Mouse (Mus musculus) thymus, adult 2 months (tissue): ENCODE data around the gene C8a.

Source experiments
- CTCF ChIP-seq: fragments of 200-500 bp; IDR thresholded peaks from 2 replicates; pipeline ENCODE4 v1.5.1; 2012; ENCODE audit warnings: mild to moderate bottlenecking, control low read depth, low read length, moderate library complexity, borderline replicate concordance; ENCODE audit not compliant: control insufficient read depth, poor library complexity, insufficient read depth; ENCODE audit errors: extremely low read depth
- POLR2A ChIP-seq: fragments of 200-500 bp; IDR thresholded peaks from 2 replicates; pipeline ENCODE4 v1.6.1; 2012; ENCODE audit warnings: mild to moderate bottlenecking, low read length, control low read depth, moderate library complexity; ENCODE audit not compliant: control insufficient read depth, poor library complexity, insufficient read depth; ENCODE audit errors: extremely low read depth

- no peak for TF ChIP-seq CTCF
- no peak for TF ChIP-seq POLR2A
Measured at GRCm38 (mm10) chr4:104775601-104776000, 100.6 kb downstream of the C8a start.
